Mouse (Mus musculus): Measurements from ENCODE around the gene 4931406P16Rik.
A peak's percentile ranks its signal among the peaks of the same experiment; 100 is the strongest.

Gene 4931406P16Rik

DNA sequence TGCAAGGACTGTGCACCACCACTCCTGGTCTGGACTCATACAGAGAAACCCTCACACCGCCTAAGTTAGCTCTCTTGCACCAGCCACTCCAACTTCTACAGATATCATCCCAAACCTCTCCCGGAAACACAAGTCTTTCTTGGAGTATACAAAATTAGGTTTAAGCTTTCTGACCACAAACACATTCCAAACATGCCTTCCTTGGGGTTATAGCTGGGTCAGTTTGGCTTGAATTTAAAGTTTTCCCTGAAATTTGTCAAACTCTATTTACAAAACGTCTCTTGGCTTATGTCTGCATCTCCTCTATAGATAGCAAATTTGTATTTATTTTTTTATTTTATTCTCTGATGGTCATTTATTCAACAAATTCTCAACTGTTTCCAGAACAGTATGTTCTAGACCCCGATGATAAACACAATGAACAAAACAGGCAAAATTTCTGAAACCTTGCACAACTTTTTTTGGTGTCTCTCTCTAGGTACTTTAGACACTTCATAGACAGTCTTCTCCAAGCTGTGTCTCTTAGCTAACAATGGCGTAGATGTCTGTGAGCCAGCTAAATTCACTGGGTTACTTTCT is 4.1 kb downstream of the 4931406P16Rik start:
- DNase-seq, result no peak

- DNase-seq, result no peak
These were observed 4.8 kb downstream of the 4931406P16Rik start for GRCm38 (mm10) chr7:34308586-34308985.

DNA sequence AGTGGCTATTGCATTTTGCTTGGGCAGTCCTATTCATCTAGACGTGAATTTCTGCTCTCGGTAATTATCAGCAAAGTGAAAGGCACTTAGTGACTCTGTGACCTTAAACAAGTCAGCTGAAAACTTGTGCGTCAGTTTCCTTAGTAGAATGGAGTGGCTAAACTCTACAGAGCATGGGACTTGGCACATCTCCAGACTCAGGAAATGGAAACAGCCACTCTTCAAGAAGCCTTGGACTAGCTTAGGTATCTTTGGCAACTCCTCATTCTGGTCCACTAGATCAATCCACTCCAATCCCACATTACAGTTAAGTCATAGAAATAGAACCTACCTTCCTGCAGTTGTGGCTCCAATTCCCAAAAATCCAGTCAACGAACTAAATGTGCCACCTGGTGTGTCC is 7.9 kb downstream of the 4931406P16Rik start:
- DNase-seq, result no peak

DNA sequence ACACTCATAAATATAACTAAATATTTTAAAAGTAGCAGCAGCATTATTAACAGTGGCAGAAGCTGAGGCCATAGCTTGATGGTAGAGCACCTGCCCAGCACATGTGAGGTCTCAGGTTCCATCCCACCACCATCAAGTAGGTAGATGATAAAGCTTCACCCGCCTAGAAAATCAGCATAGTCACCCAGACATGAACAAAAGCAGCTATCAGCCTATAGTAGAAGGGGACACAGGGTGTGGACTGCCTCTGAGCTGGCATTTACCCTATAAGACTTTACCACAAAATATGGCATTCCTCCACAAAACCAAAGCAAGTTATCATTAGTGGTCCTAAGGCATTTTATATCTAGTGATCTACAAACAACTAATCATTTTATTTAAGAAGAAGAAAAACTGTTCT is 10.7 kb downstream of the 4931406P16Rik start:
- no peak for DNase-seq

GRCm38 (mm10) chr7:34301952-34302351 is 11.4 kb downstream of the 4931406P16Rik start:
- no peak for DNase-seq

GRCm38 (mm10) chr7:34298818-34299217 is 14.5 kb downstream of the 4931406P16Rik start:
- DNase-seq, result no peak

- no peak for DNase-seq
These were observed 17.2 kb downstream of the 4931406P16Rik start for GRCm38 (mm10) chr7:34296124-34296523.

GRCm38 (mm10) chr7:34292633-34293032 is 20.7 kb downstream of the 4931406P16Rik start:
- DNase-seq, result no peak

- no peak for DNase-seq
These were observed 22.1 kb downstream of the 4931406P16Rik start for GRCm38 (mm10) chr7:34291265-34291664.

GRCm38 (mm10) chr7:34290450-34291151 is 22.8 kb downstream of the 4931406P16Rik start:
- no peak for DNase-seq

GRCm38 (mm10) chr7:34277656-34278055 is 35.7 kb downstream of the 4931406P16Rik start:
- no peak for DNase-seq

- no peak for DNase-seq
These were observed 37.3 kb downstream of the 4931406P16Rik start for GRCm38 (mm10) chr7:34276066-34276465.

- DNase-seq, result no peak
These were observed 40.9 kb downstream of the 4931406P16Rik start for GRCm38 (mm10) chr7:34272465-34272864.

GRCm38 (mm10) chr7:34268463-34268862 is 44.9 kb downstream of the 4931406P16Rik start:
- DNase-seq, result no peak

GRCm38 (mm10) chr7:34266421-34266820 is 46.9 kb downstream of the 4931406P16Rik start:
- no peak for DNase-seq

- peak; percentile 60 for DNase-seq
These were observed 47.4 kb downstream of the 4931406P16Rik start for GRCm38 (mm10) chr7:34265876-34266346.

GRCm38 (mm10) chr7:34263437-34263836 is 49.9 kb downstream of the 4931406P16Rik start:
- DNase-seq, result no peak

GRCm38 (mm10) chr7:34258407-34258806 is 54.9 kb downstream of the 4931406P16Rik start:
- DNase-seq, result no peak

DNA sequence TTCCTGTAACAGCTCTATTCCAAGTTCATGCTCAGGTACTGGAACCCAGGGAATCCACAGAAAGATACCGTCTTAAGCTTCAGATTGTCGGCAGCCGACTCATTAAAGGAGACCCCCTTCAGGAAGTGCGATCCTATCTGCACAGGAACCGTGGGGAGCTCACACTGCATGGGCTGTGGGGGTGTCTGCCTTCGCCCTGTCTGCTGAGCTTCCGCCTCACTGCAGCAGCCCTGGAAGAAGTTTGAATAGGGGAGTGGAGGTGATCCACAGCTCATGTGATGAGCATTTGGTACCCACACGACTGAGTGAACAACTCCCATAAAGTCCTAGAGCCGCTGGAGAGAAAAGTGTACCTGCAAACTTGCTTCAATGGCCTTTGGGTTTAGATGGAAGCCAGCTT is 56.1 kb downstream of the 4931406P16Rik start:
- DNase-seq, result no peak

DNA sequence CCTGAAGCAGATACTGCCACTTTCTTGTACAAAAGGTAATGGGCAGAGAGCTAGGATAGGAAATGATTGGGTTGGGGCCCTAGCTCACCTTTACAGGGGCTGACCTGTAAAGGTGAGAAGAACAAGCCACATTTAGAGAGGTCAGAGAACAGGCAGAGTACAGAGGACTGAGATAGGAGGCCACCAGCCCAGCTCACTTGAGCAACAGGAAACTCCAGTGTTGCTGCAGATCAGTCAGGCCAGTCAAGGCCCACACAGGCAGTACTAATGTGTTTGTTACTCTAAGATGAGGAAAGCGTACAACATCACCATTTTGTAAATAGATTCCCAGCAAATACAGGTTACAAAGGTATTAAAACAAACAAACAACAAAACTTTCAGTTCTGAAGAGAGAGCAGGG is 57.4 kb downstream of the 4931406P16Rik start:
- no peak for DNase-seq

DNA sequence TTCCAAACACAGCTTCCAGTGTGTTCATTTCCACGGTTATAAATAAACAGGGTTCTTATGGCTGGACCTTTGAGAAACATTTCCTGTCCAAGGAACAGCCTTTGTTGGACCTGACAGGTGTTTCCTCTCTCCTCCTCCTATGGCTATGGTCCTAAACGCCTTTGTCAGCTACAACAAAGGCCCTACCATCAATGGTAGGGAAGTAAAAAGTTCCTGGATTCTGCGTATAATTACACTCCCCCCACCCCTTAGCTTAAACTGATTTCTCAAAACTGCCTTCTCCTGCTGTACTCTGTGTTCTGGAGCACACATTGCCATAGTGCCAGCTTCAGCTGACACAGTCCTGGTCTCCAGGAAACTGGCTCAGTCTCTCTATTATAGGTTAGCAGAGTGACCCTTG is 58.2 kb downstream of the 4931406P16Rik start:
- DNase-seq, result no peak

DNA sequence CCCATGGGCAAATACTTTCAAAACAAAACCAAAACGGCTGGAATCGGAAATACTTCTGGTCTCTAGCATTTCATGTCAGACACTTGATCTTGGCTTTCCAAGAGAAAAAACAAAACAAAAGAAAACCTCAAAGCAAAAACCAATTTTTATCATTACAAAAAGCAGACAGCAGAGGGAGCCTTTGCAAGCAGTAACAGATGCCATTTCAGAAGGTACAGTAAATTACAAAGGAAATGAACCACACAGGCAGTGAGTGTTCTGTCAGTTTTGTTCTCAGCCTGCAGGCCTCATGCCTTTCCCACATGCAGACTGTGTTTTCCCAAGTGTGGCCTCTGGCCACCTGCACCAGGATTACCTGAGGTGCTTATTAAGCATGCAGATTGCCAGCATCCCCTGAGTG is 61.3 kb downstream of the 4931406P16Rik start:
- DNase-seq, result no peak

- no peak for DNase-seq
These were observed 62.6 kb downstream of the 4931406P16Rik start, which contains the start of gene Gm6096 for GRCm38 (mm10) chr7:34250738-34251137. TSS of gene Gm6096 (plus strand) at chr7:34251038.

DNA sequence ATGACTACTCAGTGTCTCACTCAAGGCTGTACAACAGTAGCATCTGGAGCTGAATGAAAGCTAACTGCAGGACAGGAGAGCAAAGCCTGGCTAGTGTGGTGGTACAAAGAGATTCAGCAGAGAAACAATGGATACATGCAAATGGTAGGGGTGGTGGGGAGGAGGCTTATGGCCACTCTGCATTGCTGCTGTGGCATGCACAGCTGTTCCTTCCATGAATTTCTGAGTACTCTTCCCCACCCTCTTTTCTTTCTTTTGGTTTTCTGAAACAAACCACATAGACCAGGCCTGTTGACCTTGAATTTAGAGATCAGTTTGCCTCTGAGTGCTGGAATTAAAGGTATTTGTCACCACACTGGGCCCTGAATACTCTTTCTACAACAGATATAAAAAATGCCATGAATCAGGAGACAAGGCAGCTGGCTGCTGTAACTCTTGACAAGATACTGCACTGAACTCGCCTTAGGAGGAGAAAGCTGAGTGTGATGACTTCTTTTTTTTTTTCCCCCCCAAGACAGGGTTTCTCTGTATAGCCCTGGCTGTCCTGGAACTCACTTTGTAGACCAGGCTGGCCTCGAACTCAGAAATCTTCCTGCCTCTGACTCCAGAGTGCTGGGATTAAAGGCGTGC is 66.4 kb downstream of the 4931406P16Rik start:
- DNase-seq, result no peak
